Comparison of ENCODE assay signal across 39 mouse cellular contexts in genomic region chr9:99446259-99446658, GRCm38 (mm10). TPM values are rescaled to one million over a fixed set of nuclear protein-coding genes. Genes with fewer than 3 reads are reported as not detected.
"Had no signal": no experiment of that assay in that cellular context is flagged by ENCODE, and none has a peak within 500 bp of the region (broad histone marks: within the 10 kb centered on the region; RNA-seq: fewer than 3 reads in every experiment).

No protein-coding gene starts in this region.

- DNase-seq: heart, postnatal 10 days; heart, postnatal 14 days; heart, postnatal 36 days; heart, postnatal 4 days; kidney, adult 11 months; kidney, adult 18-20 months; kidney, adult 2 months; kidney, adult 8-10 months; kidney, adult 9 months; kidney, postnatal 10 days; kidney, postnatal 14 days; kidney, postnatal 25 days; kidney, postnatal 36 days; kidney, postnatal 4 days; layer of hippocampus, adult 9-11 months; layer of hippocampus, postnatal 36 days had no signal

- H3K9me3 ChIP-seq: heart, embryonic 12.5 days; heart, embryonic 13.5 days; heart, embryonic 15.5 days; hindbrain, embryonic 10.5 days; hindbrain, embryonic 12.5 days; hindbrain, embryonic 13.5 days; hindbrain, embryonic 15.5 days; intestine, embryonic 15.5 days; kidney, embryonic 15.5 days had no signal

- H3K27me3 ChIP-seq: hindbrain, embryonic 15.5 days; intestine, embryonic 15.5 days had no signal

- H3K27ac ChIP-seq: heart, embryonic 13.5 days; heart, embryonic 15.5 days; hindbrain, embryonic 10.5 days; hindbrain, embryonic 12.5 days; hindbrain, embryonic 13.5 days; hindbrain, embryonic 14.5 days; hindbrain, embryonic 15.5 days; hindbrain, postnatal 0 days; intestine, embryonic 15.5 days; kidney, embryonic 15.5 days; kidney, postnatal 0 days; layer of hippocampus, adult 2 months; left cerebral cortex, adult 2 months had no signal

- H3K4me3 ChIP-seq: heart, embryonic 12.5 days; heart, embryonic 13.5 days; heart, embryonic 15.5 days; hindbrain, embryonic 10.5 days; hindbrain, embryonic 12.5 days; hindbrain, embryonic 13.5 days; hindbrain, embryonic 15.5 days; intestine, embryonic 15.5 days; kidney, embryonic 15.5 days; layer of hippocampus, adult 2 months; left cerebral cortex, adult 2 months had no signal

- ATAC-seq: hindbrain, embryonic 16.5 days; hindbrain, postnatal 0 days; inflammation-experienced regulatory T-cells, adult 6 months; intestine, embryonic 15.5 days; intestine, embryonic 16.5 days; intestine, postnatal 0 days had no signal

- H3K36me3 ChIP-seq: heart, embryonic 12.5 days; heart, embryonic 13.5 days; heart, embryonic 15.5 days; hindbrain, embryonic 10.5 days; hindbrain, embryonic 12.5 days; hindbrain, embryonic 13.5 days; hindbrain, embryonic 15.5 days; intestine, embryonic 15.5 days; kidney, embryonic 15.5 days had no signal

- H3K4me2 ChIP-seq: heart, embryonic 11.5 days; heart, embryonic 12.5 days; heart, embryonic 13.5 days; heart, embryonic 15.5 days; hindbrain, embryonic 12.5 days; hindbrain, embryonic 13.5 days; hindbrain, embryonic 14.5 days; hindbrain, embryonic 15.5 days; intestine, embryonic 15.5 days; kidney, embryonic 15.5 days had no signal

- H3K9ac ChIP-seq: heart, embryonic 12.5 days; heart, embryonic 13.5 days; heart, embryonic 15.5 days; hindbrain, embryonic 12.5 days; hindbrain, embryonic 13.5 days; hindbrain, embryonic 14.5 days; hindbrain, embryonic 15.5 days; intestine, embryonic 15.5 days; kidney, embryonic 15.5 days had no signal

- H3K4me1 ChIP-seq: heart, embryonic 12.5 days; heart, embryonic 13.5 days; intestine, embryonic 15.5 days had no signal

RNA-seq across cellular contexts. Expression of gene Nme9, which starts 5.0 kb away (rescaled TPM):
- polyA plus RNA-seq: heart, embryonic 12.5 days; heart, embryonic 13.5 days; heart, embryonic 14.5 days; inflammation-experienced regulatory T-cells, adult 6 months; intestine, embryonic 14.5 days; kidney, embryonic 14.5 days; kidney, embryonic 16.5 days had no signal
